Mouse (Mus musculus): Measurements from ENCODE around the gene Pisd. TPM values are rescaled to one million over a fixed set of nuclear protein-coding genes. Genes with fewer than 3 reads are reported as not detected.
"Not testable (repeated sequence)": the region's sequence is repeated elsewhere in the genome, so short reads cannot be mapped to it uniquely, and the experiment has no call there.

The Pisd gene
- polyA plus RNA-seq, 1 experiment from 2014 or later = 65.4 TPM

DNA sequence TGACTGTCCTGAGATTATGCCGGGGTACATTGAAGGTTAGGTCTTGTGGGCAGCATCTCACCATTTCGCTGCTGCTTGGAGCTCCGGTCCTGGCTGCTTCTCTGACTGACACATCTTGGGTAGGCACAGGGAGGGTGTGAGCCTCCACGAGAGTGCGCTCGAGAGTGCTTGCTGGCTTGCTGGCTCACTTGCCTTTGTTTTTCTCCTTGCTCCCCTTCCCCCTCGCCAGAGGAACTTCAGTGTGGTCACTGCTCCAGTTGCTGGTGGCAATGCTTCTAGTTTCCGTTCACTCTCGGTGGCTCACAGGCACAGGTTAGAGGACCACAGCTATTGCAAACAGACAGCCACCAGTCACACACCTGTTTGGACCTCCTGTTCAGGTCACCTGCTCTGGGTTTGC, 43.3 kb downstream of the Pisd start:
- 49% methylated on average over 9 of the region's 9 CpGs for WGBS
- H3K9ac ChIP-seq = no peak overlapping the region
- H3K27ac ChIP-seq = no peak overlapping the region

DNA sequence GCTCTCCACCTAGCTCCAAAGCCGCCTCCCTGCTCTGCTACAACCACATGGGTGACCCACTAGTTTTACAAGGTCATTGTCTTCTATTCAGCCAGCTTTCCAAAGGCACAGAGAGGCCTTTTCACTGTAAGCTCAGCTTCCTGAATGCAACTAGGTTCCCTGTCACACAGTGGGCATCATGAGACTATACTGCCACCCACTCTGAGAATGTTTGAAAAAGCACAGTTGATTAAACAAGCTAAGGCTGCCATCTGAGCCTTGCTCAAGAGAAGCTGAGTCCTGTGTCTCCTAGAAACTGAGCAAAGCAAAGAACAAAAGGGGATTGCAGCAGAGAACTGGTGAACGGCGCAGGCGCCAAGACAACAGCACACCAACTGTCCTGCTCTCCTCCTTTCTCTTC, 44.1 kb downstream of the Pisd start:
- H3K27me3 ChIP-seq; H3K9me3 ChIP-seq; ATAC-seq (ENCODE audit: borderline replicate concordance, extremely low read depth, low FRiP score, low TSS enrichment); H3K9ac ChIP-seq; H3K36me3 ChIP-seq; H3K4me3 ChIP-seq; H3K4me2 ChIP-seq; H3K27ac ChIP-seq: not testable (repeated sequence)
- 71% methylated on average over 4 of the region's 4 CpGs for WGBS
- peaks cover 14% of the 10 kb centered on the region for H3K4me1 ChIP-seq

More for the DNA sequence above, 43.3 kb downstream of the Pisd start:
- H3K36me3 ChIP-seq = no peaks in the 10 kb centered on the region
- H3K27me3 ChIP-seq = no peaks in the 10 kb centered on the region
- no peaks in the 10 kb centered on the region for H3K9me3 ChIP-seq
- no peak overlapping the region for H3K4me3 ChIP-seq
- H3K4me1 ChIP-seq = peaks cover 22% of the 10 kb centered on the region
- no peak overlapping the region for H3K4me2 ChIP-seq
- no peak for ATAC-seq (ENCODE audit: borderline replicate concordance, extremely low read depth, low FRiP score, low TSS enrichment)

- H3K9me3 ChIP-seq, H3K27ac ChIP-seq: not testable (repeated sequence)
- 81% methylated on average over 8 of the region's 8 CpGs for WGBS
Observed at GRCm38 (mm10) chr5:32740850-32741249, 44.6 kb downstream of the Pisd start.

DNA sequence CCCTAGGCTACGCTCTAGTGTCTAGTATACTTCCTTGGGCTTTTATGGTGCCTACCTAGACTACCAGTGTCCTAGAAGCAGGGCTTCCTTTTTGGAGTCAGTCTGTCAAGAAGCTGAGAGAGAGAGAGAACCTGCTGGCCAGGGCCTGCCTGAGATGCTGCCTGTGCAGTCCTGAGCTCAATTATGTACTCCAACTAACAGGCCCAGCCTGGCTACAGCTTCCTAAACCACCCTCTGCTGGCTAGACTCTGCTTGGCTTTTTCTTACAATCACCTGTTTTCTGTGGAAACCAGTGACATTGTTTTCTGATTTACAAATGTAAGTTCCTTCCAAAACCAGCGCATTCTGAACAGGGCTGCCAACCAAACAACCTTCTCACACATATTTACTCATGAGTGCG, 45.3 kb downstream of the Pisd start:
- Histone ChIP-seq H3K9ac (no peak overlapping the region), H3K27me3 (no peaks in the 10 kb centered on the region), H3K4me3 (no peak overlapping the region), H3K9me3 (no peaks in the 10 kb centered on the region), H3K36me3 (no peaks in the 10 kb centered on the region), H3K4me1 (peaks cover 6% of the 10 kb centered on the region), H3K4me2 (no peak overlapping the region), H3K27ac (no peak overlapping the region)
- 86% methylated on average over 3 of the region's 3 CpGs for WGBS
- no peak for ATAC-seq (ENCODE audit: borderline replicate concordance, extremely low read depth, low FRiP score, low TSS enrichment)

More at GRCm38 (mm10) chr5:32740850-32741249, 44.6 kb downstream of the Pisd start:
- H3K4me2 ChIP-seq; H3K36me3 ChIP-seq; H3K9ac ChIP-seq; H3K27me3 ChIP-seq; ATAC-seq (ENCODE audit: borderline replicate concordance, extremely low read depth, low FRiP score, low TSS enrichment); H3K4me3 ChIP-seq: not testable (repeated sequence)
- peaks cover 13% of the 10 kb centered on the region for H3K4me1 ChIP-seq

DNA sequence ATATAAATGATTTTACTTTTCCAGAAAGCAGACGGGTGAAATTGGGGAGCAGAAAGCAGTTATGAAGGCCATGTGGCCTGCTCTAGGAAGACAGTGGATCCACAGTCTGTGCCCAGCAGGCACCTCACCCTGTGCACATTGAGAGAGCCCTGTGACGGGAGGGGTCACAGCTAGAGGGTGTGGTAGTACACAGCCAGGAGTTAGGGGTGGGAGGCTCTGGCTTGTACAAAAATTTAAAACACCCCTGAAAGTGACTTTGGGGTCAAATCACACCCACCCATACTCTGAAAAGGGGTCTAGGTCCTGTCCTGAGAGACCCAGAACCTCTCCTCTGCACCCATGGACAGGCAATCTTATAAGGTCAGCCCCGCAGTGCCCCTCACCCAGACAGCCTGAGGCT, 48.7 kb downstream of the Pisd start:
- H3K4me1 ChIP-seq; H3K4me3 ChIP-seq; H3K9me3 ChIP-seq; H3K27me3 ChIP-seq; ATAC-seq (ENCODE audit: borderline replicate concordance, extremely low read depth, low FRiP score, low TSS enrichment); H3K4me2 ChIP-seq; H3K9ac ChIP-seq; H3K36me3 ChIP-seq; H3K27ac ChIP-seq: not testable (repeated sequence)
- 92% methylated on average over 3 of the region's 3 CpGs for WGBS

DNA sequence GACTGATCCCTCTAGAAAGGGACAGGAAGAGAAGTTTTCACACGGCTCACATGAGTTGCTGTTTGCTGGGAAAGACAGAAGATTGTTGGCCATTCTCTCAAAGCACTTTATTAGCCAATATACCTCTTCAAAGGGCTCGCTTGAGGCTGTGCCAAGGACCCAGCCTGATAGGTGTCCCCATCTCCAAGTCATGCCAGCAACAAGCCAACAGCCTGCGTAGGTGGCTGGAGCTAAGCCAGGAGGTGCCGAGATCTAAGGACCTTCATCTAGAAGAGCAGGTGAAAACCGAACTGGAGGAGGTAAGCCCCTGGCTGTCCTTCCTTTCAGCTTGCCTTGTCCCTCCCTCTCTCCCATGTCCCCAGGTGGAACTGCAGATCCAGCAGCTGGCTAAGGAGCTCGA, 49.7 kb downstream of the Pisd start:
- no peaks in the 10 kb centered on the region for H3K4me1 ChIP-seq
- H3K4me2 ChIP-seq = no peak overlapping the region
- no peak for ATAC-seq (ENCODE audit: borderline replicate concordance, extremely low read depth, low FRiP score, low TSS enrichment)
- no peaks in the 10 kb centered on the region for H3K9me3 ChIP-seq
- H3K27ac ChIP-seq = no peak overlapping the region
- H3K36me3 ChIP-seq = no peaks in the 10 kb centered on the region
- 85% methylated on average over 6 of the region's 6 CpGs for WGBS
- H3K27me3 ChIP-seq = no peaks in the 10 kb centered on the region
- H3K4me3 ChIP-seq = no peak overlapping the region
- no peak overlapping the region for H3K9ac ChIP-seq

DNA sequence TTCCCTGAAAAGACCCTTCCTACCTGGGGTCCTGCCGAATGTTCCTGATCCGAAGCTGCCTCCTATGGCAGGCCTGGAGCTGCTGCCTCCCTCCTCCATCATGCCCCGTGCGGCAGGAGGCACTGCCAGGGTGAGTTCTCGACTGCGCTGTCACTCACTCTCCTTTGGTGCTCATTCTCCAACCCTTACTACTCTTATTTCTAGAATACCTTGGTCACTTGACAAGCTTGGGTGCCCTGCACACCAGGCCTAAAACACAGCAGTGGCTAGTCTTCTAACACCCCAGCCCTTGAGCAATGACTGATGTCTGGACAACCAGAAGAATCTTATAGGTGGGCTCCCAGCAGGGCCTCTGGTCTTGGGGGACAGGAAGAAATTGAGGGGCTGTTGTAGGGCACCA, 51.6 kb downstream of the Pisd start:
- H3K9ac ChIP-seq, H3K36me3 ChIP-seq, H3K27me3 ChIP-seq, H3K27ac ChIP-seq, H3K4me1 ChIP-seq, H3K4me2 ChIP-seq, H3K9me3 ChIP-seq, H3K4me3 ChIP-seq: not testable (repeated sequence)
- ATAC-seq (ENCODE audit: borderline replicate concordance, extremely low read depth, low FRiP score, low TSS enrichment) = peak; percentile 48; the same call in 1 of the 2 replicates
- 94% methylated on average over 6 of the region's 6 CpGs for WGBS

DNA sequence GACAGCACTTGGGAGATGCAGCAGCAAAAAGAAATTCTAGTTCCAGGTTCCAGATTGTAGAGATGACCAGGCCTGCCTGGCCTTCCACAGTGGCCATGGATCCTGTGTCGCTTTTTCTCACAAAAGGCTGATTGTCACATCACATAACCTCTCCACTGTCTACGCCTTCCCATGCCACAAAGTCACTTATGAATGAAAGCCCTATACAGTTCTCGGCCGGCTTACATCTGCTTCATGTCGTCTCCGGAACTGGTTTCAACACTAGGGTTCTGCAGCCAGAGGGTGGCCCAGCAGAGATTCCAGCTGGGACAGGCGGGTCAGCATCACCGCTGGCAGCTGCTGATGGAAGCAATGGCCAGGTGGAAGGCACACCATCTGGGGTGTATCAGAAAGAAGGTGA, 56.6 kb downstream of the Pisd start:
- no peak overlapping the region for H3K4me2 ChIP-seq
- no peak overlapping the region for H3K9ac ChIP-seq
- no peaks in the 10 kb centered on the region for H3K36me3 ChIP-seq
- WGBS = 80% methylated on average over 8 of the region's 8 CpGs
- no peak overlapping the region for H3K4me3 ChIP-seq
- H3K27me3 ChIP-seq = no peaks in the 10 kb centered on the region
- ATAC-seq (ENCODE audit: borderline replicate concordance, extremely low read depth, low FRiP score, low TSS enrichment) = no peak
- H3K27ac ChIP-seq = no peak overlapping the region
- H3K4me1 ChIP-seq = no peaks in the 10 kb centered on the region
- H3K9me3 ChIP-seq = no peaks in the 10 kb centered on the region

- no peak overlapping the region for H3K9ac ChIP-seq
Observed at GRCm38 (mm10) chr5:32728300-32728699, 57.1 kb downstream of the Pisd start.

GRCm38 (mm10) chr5:32725397-32725796, 60.0 kb downstream of the Pisd start:
- not testable (repeated sequence) for H3K9ac ChIP-seq; H3K4me2 ChIP-seq; ATAC-seq (ENCODE audit: borderline replicate concordance, extremely low read depth, low FRiP score, low TSS enrichment); H3K36me3 ChIP-seq; H3K9me3 ChIP-seq; H3K27ac ChIP-seq; H3K4me3 ChIP-seq; H3K27me3 ChIP-seq; H3K4me1 ChIP-seq
- WGBS = 68% methylated on average over 3 of the region's 3 CpGs

More at GRCm38 (mm10) chr5:32728300-32728699, 57.1 kb downstream of the Pisd start:
- Histone ChIP-seq H3K4me1 (no peaks in the 10 kb centered on the region), H3K4me3 (no peak overlapping the region), H3K9me3 (no peaks in the 10 kb centered on the region), H3K4me2 (no peak overlapping the region), H3K36me3 (no peaks in the 10 kb centered on the region), H3K27me3 (no peaks in the 10 kb centered on the region), H3K27ac (no peak overlapping the region)
- 83% methylated on average over 7 of the region's 7 CpGs for WGBS
- ATAC-seq (ENCODE audit: borderline replicate concordance, extremely low read depth, low FRiP score, low TSS enrichment) = no peak

GRCm38 (mm10) chr5:32723981-32724380, 61.5 kb downstream of the Pisd start:
- no peaks in the 10 kb centered on the region for H3K27me3 ChIP-seq
- 69% methylated on average over 7 of the region's 7 CpGs for WGBS
- H3K9me3 ChIP-seq = no peaks in the 10 kb centered on the region
- no peak overlapping the region for H3K27ac ChIP-seq
- H3K9ac ChIP-seq = no peak overlapping the region
- H3K4me3 ChIP-seq = no peak overlapping the region
- no peaks in the 10 kb centered on the region for H3K4me1 ChIP-seq
- ATAC-seq (ENCODE audit: borderline replicate concordance, extremely low read depth, low FRiP score, low TSS enrichment) = no peak
- H3K4me2 ChIP-seq = no peak overlapping the region
- H3K36me3 ChIP-seq = no peaks in the 10 kb centered on the region

- H3K9ac ChIP-seq; H3K27ac ChIP-seq; H3K36me3 ChIP-seq; H3K4me2 ChIP-seq; ATAC-seq (ENCODE audit: borderline replicate concordance, extremely low read depth, low FRiP score, low TSS enrichment); H3K4me1 ChIP-seq; H3K9me3 ChIP-seq; H3K27me3 ChIP-seq; H3K4me3 ChIP-seq: not testable (repeated sequence)
- WGBS = 72% methylated on average over 8 of the region's 8 CpGs
Observed at GRCm38 (mm10) chr5:32722711-32723110, 62.7 kb downstream of the Pisd start.

DNA sequence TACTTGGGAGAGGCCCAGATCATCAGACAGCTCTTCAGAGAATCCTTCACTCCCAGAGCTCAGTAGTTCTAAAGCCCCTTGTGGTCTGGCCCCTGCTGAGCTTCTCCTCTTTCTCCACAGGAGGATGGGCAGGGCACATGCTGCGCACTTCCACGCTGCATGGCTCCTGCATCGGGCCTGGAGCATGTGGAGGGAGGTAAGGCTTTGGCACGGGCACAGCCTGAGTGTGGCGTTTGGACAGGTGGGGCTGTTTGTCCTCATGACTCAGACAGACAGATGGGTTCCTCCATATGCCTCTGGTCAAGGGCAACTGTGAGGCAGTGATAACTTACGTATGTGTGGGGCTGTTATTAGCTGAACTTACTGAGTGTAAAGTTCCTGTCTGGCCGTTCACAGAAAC, 63.2 kb downstream of the Pisd start:
- H3K4me3 ChIP-seq = no peak overlapping the region
- H3K4me1 ChIP-seq = no peaks in the 10 kb centered on the region
- no peak overlapping the region for H3K9ac ChIP-seq
- H3K4me2 ChIP-seq = no peak overlapping the region
- no peaks in the 10 kb centered on the region for H3K9me3 ChIP-seq
- 58% methylated on average over 7 of the region's 7 CpGs for WGBS
- no peaks in the 10 kb centered on the region for H3K36me3 ChIP-seq
- ATAC-seq (ENCODE audit: borderline replicate concordance, extremely low read depth, low FRiP score, low TSS enrichment) = no peak
- no peaks in the 10 kb centered on the region for H3K27me3 ChIP-seq
- no peak overlapping the region for H3K27ac ChIP-seq

Measured in lung, embryonic 15.5 days (tissue).